11 mouse cellular contexts compared by ENCODE assay signal in genomic region chr5:93265164-93265800, GRCm38 (mm10). TPM values are rescaled to one million over a fixed set of nuclear protein-coding genes. Genes with fewer than 3 reads are reported as not detected.
DNase-seq lines count a peak whose midpoint lies in the region; ATAC-seq lines count a peak whose summit lies in the region.
"Had no signal": no experiment of that assay in that cellular context is flagged by ENCODE, and none has a peak within 500 bp of the region (broad histone marks: within the 10 kb centered on the region; RNA-seq: fewer than 3 reads in every experiment).

No protein-coding gene starts in this region.

- no peak for ATAC-seq in CD4-positive, CD25-positive, alpha-beta regulatory T cell, adult 4 months
- no peak for ATAC-seq in lung, embryonic 15.5 days (ENCODE audit: borderline replicate concordance, extremely low read depth, low FRiP score, low TSS enrichment)
- ATAC-seq in limb, embryonic 15.5 days (ENCODE audit: insufficient number of reproducible peaks, low FRiP score, low TSS enrichment, low read depth) = no peak
- no peak for ATAC-seq in stomach, embryonic 16.5 days (ENCODE audit: insufficient read depth, low FRiP score)
- ATAC-seq in midbrain, embryonic 13.5 days = no peak

- no peak overlapping the region for H3K4me3 ChIP-seq in lung, embryonic 15.5 days
- H3K4me3 ChIP-seq in limb, embryonic 15.5 days = no peak overlapping the region
- H3K4me3 ChIP-seq in stomach, embryonic 16.5 days (replicated peaks; ENCODE audit: low read length) = no peak overlapping the region
- no peak overlapping the region for H3K4me3 ChIP-seq in midbrain, embryonic 13.5 days (replicated peaks)
- H3K4me3 ChIP-seq: embryonic facial prominence, embryonic 13.5 days had no signal

- WGBS in lung, embryonic 15.5 days = 59% methylated on average over 7 of the region's 7 CpGs
- WGBS in limb, embryonic 15.5 days = 44% methylated on average over 7 of the region's 7 CpGs
- 69% methylated on average over 7 of the region's 7 CpGs for WGBS in stomach, embryonic 16.5 days
- 88% methylated on average over 7 of the region's 7 CpGs for WGBS in midbrain, embryonic 13.5 days

- H3K4me2 ChIP-seq in lung, embryonic 15.5 days = no peak overlapping the region
- peak overlapping the region; percentile 52; the same call in 1 of the 2 replicates for H3K4me2 ChIP-seq in limb, embryonic 15.5 days
- peak overlapping the region; percentile 15; the same call in 1 of the 2 replicates for H3K4me2 ChIP-seq in stomach, embryonic 16.5 days (ENCODE audit: low read depth, low read length)
- no peak overlapping the region for H3K4me2 ChIP-seq in midbrain, embryonic 13.5 days (replicated peaks)

- no peak overlapping the region for H3K9ac ChIP-seq in lung, embryonic 15.5 days
- no peak overlapping the region for H3K9ac ChIP-seq in limb, embryonic 15.5 days
- no peak overlapping the region for H3K9ac ChIP-seq in stomach, embryonic 16.5 days (ENCODE audit: low read length)
- H3K9ac ChIP-seq in midbrain, embryonic 13.5 days (replicated peaks) = no peak overlapping the region
- H3K9ac ChIP-seq: embryonic facial prominence, embryonic 13.5 days; liver, embryonic 14.5 days had no signal

- peak; percentile 44 for DNase-seq in CD4-positive, CD25-positive, alpha-beta regulatory T cell, adult 2 months (ENCODE audit: low read depth, low spot score)
- DNase-seq in lung, postnatal 25 days (ENCODE audit: low spot score) = no peak
- no peak for DNase-seq in right cerebral cortex, postnatal 10 days (ENCODE audit: low spot score in 2 of 2)
- DNase-seq: right cerebral cortex, postnatal 14 days had no signal

- 0 out of 2 replicates have a peak, but pooled peaks cover 4% of the 10 kb centered on the region for H3K36me3 ChIP-seq in lung, embryonic 15.5 days
- H3K36me3 ChIP-seq in limb, embryonic 15.5 days = no peaks in the 10 kb centered on the region
- H3K36me3 ChIP-seq in stomach, embryonic 16.5 days (ENCODE audit: control insufficient read depth, insufficient read depth, low read length) = no peaks in the 10 kb centered on the region
- H3K36me3 ChIP-seq in midbrain, embryonic 13.5 days = no peaks in the 10 kb centered on the region

- peaks cover 30% of the 10 kb centered on the region for H3K4me1 ChIP-seq in lung, embryonic 15.5 days
- peaks cover 14% of the 10 kb centered on the region for H3K4me1 ChIP-seq in limb, embryonic 15.5 days
- H3K4me1 ChIP-seq in stomach, embryonic 16.5 days (ENCODE audit: control insufficient read depth, insufficient read depth, low read length) = peaks cover 13% of the 10 kb centered on the region
- H3K4me1 ChIP-seq in midbrain, embryonic 13.5 days (replicated peaks) = peaks cover 22% of the 10 kb centered on the region

- H3K27me3 ChIP-seq in lung, embryonic 15.5 days = no peaks in the 10 kb centered on the region
- H3K27me3 ChIP-seq in limb, embryonic 15.5 days = no peaks in the 10 kb centered on the region
- H3K27me3 ChIP-seq in stomach, embryonic 16.5 days (ENCODE audit: control insufficient read depth, insufficient read depth, low read length) = no peaks in the 10 kb centered on the region
- no peaks in the 10 kb centered on the region for H3K27me3 ChIP-seq in midbrain, embryonic 13.5 days
- H3K27me3 ChIP-seq: embryonic facial prominence, embryonic 13.5 days had no signal

- H3K9me3 ChIP-seq in lung, embryonic 15.5 days = no peaks in the 10 kb centered on the region
- no peaks in the 10 kb centered on the region for H3K9me3 ChIP-seq in limb, embryonic 15.5 days
- H3K9me3 ChIP-seq in stomach, embryonic 16.5 days (replicated peaks; ENCODE audit: control insufficient read depth, low read length) = no peaks in the 10 kb centered on the region
- no peaks in the 10 kb centered on the region for H3K9me3 ChIP-seq in midbrain, embryonic 13.5 days
- H3K9me3 ChIP-seq: embryonic facial prominence, embryonic 13.5 days had no signal

- H3K27ac ChIP-seq in lung, embryonic 15.5 days = peak overlapping the region; percentile 82
- H3K27ac ChIP-seq in limb, embryonic 15.5 days = peak overlapping the region; percentile 93
- H3K27ac ChIP-seq in stomach, embryonic 16.5 days (ENCODE audit: low read length) = peak overlapping the region; percentile 91; the same call in 1 of the 2 replicates
- no peak overlapping the region for H3K27ac ChIP-seq in midbrain, embryonic 13.5 days
- H3K27ac ChIP-seq: embryonic facial prominence, embryonic 13.5 days; liver, embryonic 14.5 days had no signal

RNA-seq across cellular contexts. Expression of gene Ccng2, which starts 1.8 kb away (rescaled TPM):
- 10 to 100 TPM; 19.3 to 30.6 TPM for polyA plus RNA-seq in CD4-positive, CD25-positive, alpha-beta regulatory T cell, adult 4 months (2017; shearing (Covaris generic))
- 65.4 and 67.6 TPM in 2 replicates for polyA plus RNA-seq in lung, embryonic 15.5 days (2015; fragmentation: Nextera tagmentation; extraction: Ambion mirVana)
- polyA plus RNA-seq in limb, embryonic 15.5 days (2015; fragmentation: Nextera tagmentation; extraction: Ambion mirVana) = 59.0 and 61.4 TPM in 2 replicates
- 32.3 and 32.5 TPM in 2 replicates for polyA plus RNA-seq in stomach, embryonic 16.5 days (2015; fragmentation: Nextera tagmentation; extraction: Ambion mirVana)
- 116 and 126 TPM in 2 replicates for polyA plus RNA-seq in midbrain, embryonic 13.5 days (2015; fragmentation: Nextera tagmentation; extraction: Ambion mirVana)

RNA-seq across cellular contexts. Expression of gene 2010109A12Rik, which starts 59.0 kb away (rescaled TPM):
- polyA plus RNA-seq in CD4-positive, CD25-positive, alpha-beta regulatory T cell, adult 4 months (2017; shearing (Covaris generic)) = 1 to 10 TPM; 2.0 to 2.8 TPM
- polyA plus RNA-seq in lung, embryonic 15.5 days (2015; fragmentation: Nextera tagmentation; extraction: Ambion mirVana) = 1.1 and 1.8 TPM in 2 replicates
- polyA plus RNA-seq in limb, embryonic 15.5 days (2015; fragmentation: Nextera tagmentation; extraction: Ambion mirVana) = 0.96 and 1.8 TPM in 2 replicates
- 1.2 and 1.6 TPM in 2 replicates for polyA plus RNA-seq in stomach, embryonic 16.5 days (2015; fragmentation: Nextera tagmentation; extraction: Ambion mirVana)
- polyA plus RNA-seq in midbrain, embryonic 13.5 days (2015; fragmentation: Nextera tagmentation; extraction: Ambion mirVana) = 2.4 and 3.5 TPM in 2 replicates

RNA-seq across cellular contexts. Expression of gene Ccni, which starts 59.0 kb away (rescaled TPM):
- polyA plus RNA-seq in CD4-positive, CD25-positive, alpha-beta regulatory T cell, adult 4 months (2017; shearing (Covaris generic)) = 10 to 100 TPM; 75.1 to 88.5 TPM
- polyA plus RNA-seq in lung, embryonic 15.5 days (2015; fragmentation: Nextera tagmentation; extraction: Ambion mirVana) = 124 and 132 TPM in 2 replicates
- polyA plus RNA-seq in limb, embryonic 15.5 days (2015; fragmentation: Nextera tagmentation; extraction: Ambion mirVana) = 71.1 and 93.7 TPM in 2 replicates
- 56.9 and 63.8 TPM in 2 replicates for polyA plus RNA-seq in stomach, embryonic 16.5 days (2015; fragmentation: Nextera tagmentation; extraction: Ambion mirVana)
- 143 and 152 TPM in 2 replicates for polyA plus RNA-seq in midbrain, embryonic 13.5 days (2015; fragmentation: Nextera tagmentation; extraction: Ambion mirVana)

Comparison
In these comparisons a context has a peak if more than half of its experiments do, and no peak if none do; other contexts are left out.
1. H3K4me2 ChIP-seq: peak in limb, embryonic 15.5 days (single experiment) and stomach, embryonic 16.5 days (single experiment); none in lung, embryonic 15.5 days (single experiment) and midbrain, embryonic 13.5 days (single experiment).